Mouse (Mus musculus): ENCODE measurements around the gene Tjp3. TPM values are rescaled to one million over a fixed set of nuclear protein-coding genes. Genes with fewer than 3 reads are reported as not detected.

The Tjp3 gene
- polyA plus RNA-seq, 1 experiment from 2014 or later = 22.6 TPM

GRCm38 (mm10) chr10:81284189-81284588, 7.2 kb downstream of the Tjp3 start:
- H3K4me1 ChIP-seq (ENCODE audit: insufficient read depth, low read length) = peaks cover 37% of the 10 kb centered on the region
- no peak overlapping the region for H3K9ac ChIP-seq (replicated peaks; ENCODE audit: low read length)
- H3K4me2 ChIP-seq (replicated peaks; ENCODE audit: low read depth, low read length) = peak overlapping the region; percentile 81
- H3K36me3 ChIP-seq (ENCODE audit: insufficient read depth, low read length) = no peaks in the 10 kb centered on the region
- 48% methylated on average over 6 of the region's 6 CpGs for WGBS
- no peak; the same call in 1 of the 2 replicates for ATAC-seq (ENCODE audit: low FRiP score, low TSS enrichment)
- H3K27ac ChIP-seq (ENCODE audit: low read length) = peak overlapping the region; percentile 71
- peak overlapping the region; percentile 61 for H3K4me3 ChIP-seq (ENCODE audit: low read length)
- H3K9me3 ChIP-seq (ENCODE audit: low read length) = no peaks in the 10 kb centered on the region
- peaks cover 27% of the 10 kb centered on the region for H3K27me3 ChIP-seq (ENCODE audit: insufficient read depth, low read length)

GRCm38 (mm10) chr10:81279496-81279895, 11.9 kb downstream of the Tjp3 start:
- Histone ChIP-seq H3K27me3 (ENCODE audit: insufficient read depth, low read length) (peaks cover 18% of the 10 kb centered on the region), H3K4me2 (replicated peaks; ENCODE audit: low read depth, low read length) (0 out of 2 replicates have a peak overlapping the region, but pooled peaks have one; percentile 5), H3K4me3 (ENCODE audit: low read length) (peak overlapping the region; percentile 6; the same call in 1 of the 2 replicates), H3K9me3 (ENCODE audit: low read length) (no peaks in the 10 kb centered on the region), H3K27ac (ENCODE audit: low read length) (no peak overlapping the region), H3K4me1 (ENCODE audit: insufficient read depth, low read length) (peaks cover 13% of the 10 kb centered on the region; the same call in 1 of the 2 replicates), H3K36me3 (ENCODE audit: insufficient read depth, low read length) (0 out of 2 replicates have a peak, but pooled peaks cover 7% of the 10 kb centered on the region), H3K9ac (replicated peaks; ENCODE audit: low read length) (no peak overlapping the region)
- 32% methylated on average over 10 of the region's 10 CpGs for WGBS
- ATAC-seq (ENCODE audit: low FRiP score, low TSS enrichment) = no peak

- no peak overlapping the region for H3K9ac ChIP-seq (replicated peaks; ENCODE audit: low read length)
- no peak overlapping the region for H3K27ac ChIP-seq (ENCODE audit: low read length)
- peaks cover 23% of the 10 kb centered on the region for H3K36me3 ChIP-seq (ENCODE audit: insufficient read depth, low read length)
- 81% methylated on average over 22 of the region's 22 CpGs for WGBS
- no peaks in the 10 kb centered on the region for H3K9me3 ChIP-seq (ENCODE audit: low read length)
- H3K27me3 ChIP-seq (ENCODE audit: insufficient read depth, low read length) = peaks cover 2% of the 10 kb centered on the region; the same call in 1 of the 2 replicates
- peaks cover 6% of the 10 kb centered on the region; the same call in 1 of the 2 replicates for H3K4me1 ChIP-seq (ENCODE audit: insufficient read depth, low read length)
- no peak overlapping the region for H3K4me3 ChIP-seq (ENCODE audit: low read length)
- no peak for ATAC-seq (ENCODE audit: low FRiP score, low TSS enrichment)
- H3K4me2 ChIP-seq (replicated peaks; ENCODE audit: low read depth, low read length) = no peak overlapping the region
These were observed 13.7 kb downstream of the Tjp3 start for GRCm38 (mm10) chr10:81277676-81278075.

GRCm38 (mm10) chr10:81273842-81274241, 17.5 kb downstream of the Tjp3 start:
- Histone ChIP-seq H3K4me3 (ENCODE audit: low read length) (no peak overlapping the region), H3K36me3 (ENCODE audit: insufficient read depth, low read length) (peaks cover 41% of the 10 kb centered on the region)
- WGBS = 93% methylated on average over 19 of the region's 19 CpGs

GRCm38 (mm10) chr10:81272356-81272755, 19.0 kb downstream of the Tjp3 start:
- peaks cover 41% of the 10 kb centered on the region for H3K36me3 ChIP-seq (ENCODE audit: insufficient read depth, low read length)
- H3K9ac ChIP-seq (replicated peaks; ENCODE audit: low read length) = no peak overlapping the region
- H3K27ac ChIP-seq (ENCODE audit: low read length) = no peak overlapping the region
- no peaks in the 10 kb centered on the region for H3K27me3 ChIP-seq (ENCODE audit: insufficient read depth, low read length)
- H3K4me1 ChIP-seq (ENCODE audit: insufficient read depth, low read length) = peaks cover 9% of the 10 kb centered on the region
- H3K4me3 ChIP-seq (ENCODE audit: low read length) = no peak overlapping the region
- 94% methylated on average over 21 of the region's 21 CpGs for WGBS
- ATAC-seq (ENCODE audit: low FRiP score, low TSS enrichment) = no peak
- H3K9me3 ChIP-seq (ENCODE audit: low read length) = no peaks in the 10 kb centered on the region
- no peak overlapping the region for H3K4me2 ChIP-seq (replicated peaks; ENCODE audit: low read depth, low read length)

More at GRCm38 (mm10) chr10:81273842-81274241, 17.5 kb downstream of the Tjp3 start:
- no peak overlapping the region for H3K9ac ChIP-seq (replicated peaks; ENCODE audit: low read length)
- no peak overlapping the region for H3K27ac ChIP-seq (ENCODE audit: low read length)
- H3K27me3 ChIP-seq (ENCODE audit: insufficient read depth, low read length) = no peaks in the 10 kb centered on the region
- ATAC-seq (ENCODE audit: low FRiP score, low TSS enrichment) = no peak
- peaks cover 4% of the 10 kb centered on the region for H3K4me1 ChIP-seq (ENCODE audit: insufficient read depth, low read length)
- H3K4me2 ChIP-seq (replicated peaks; ENCODE audit: low read depth, low read length) = no peak overlapping the region
- H3K9me3 ChIP-seq (ENCODE audit: low read length) = no peaks in the 10 kb centered on the region

- H3K36me3 ChIP-seq (ENCODE audit: insufficient read depth, low read length) = peaks cover 42% of the 10 kb centered on the region
- 0 out of 2 replicates have a peak overlapping the region, but pooled peaks have one; percentile 60 for H3K27ac ChIP-seq (ENCODE audit: low read length)
- no peaks in the 10 kb centered on the region for H3K27me3 ChIP-seq (ENCODE audit: insufficient read depth, low read length)
- peak overlapping the region; percentile 92 for H3K9ac ChIP-seq (replicated peaks; ENCODE audit: low read length)
- no peaks in the 10 kb centered on the region for H3K9me3 ChIP-seq (ENCODE audit: low read length)
- 79% methylated on average over 16 of the region's 16 CpGs for WGBS
- peak overlapping the region; percentile 78 for H3K4me2 ChIP-seq (replicated peaks; ENCODE audit: low read depth, low read length)
- no peak for ATAC-seq (ENCODE audit: low FRiP score, low TSS enrichment)
- peak overlapping the region; percentile 90 for H3K4me3 ChIP-seq (ENCODE audit: low read length)
- H3K4me1 ChIP-seq (ENCODE audit: insufficient read depth, low read length) = peaks cover 17% of the 10 kb centered on the region
These were observed 22.6 kb downstream of the Tjp3 start for GRCm38 (mm10) chr10:81268643-81269412.

- Histone ChIP-seq H3K36me3 (ENCODE audit: insufficient read depth, low read length) (peaks cover 42% of the 10 kb centered on the region), H3K4me2 (replicated peaks; ENCODE audit: low read depth, low read length) (peak overlapping the region; percentile 78), H3K27me3 (ENCODE audit: insufficient read depth, low read length) (no peaks in the 10 kb centered on the region), H3K4me1 (ENCODE audit: insufficient read depth, low read length) (peaks cover 17% of the 10 kb centered on the region), H3K4me3 (ENCODE audit: low read length) (peak overlapping the region; percentile 90), H3K9me3 (ENCODE audit: low read length) (no peaks in the 10 kb centered on the region), H3K27ac (ENCODE audit: low read length) (peak overlapping the region; percentile 60; the same call in 1 of the 2 replicates), H3K9ac (replicated peaks; ENCODE audit: low read length) (peak overlapping the region; percentile 92)
- peak; percentile 55 for ATAC-seq (ENCODE audit: low FRiP score, low TSS enrichment)
- WGBS = 3% methylated on average over 23 of the region's 23 CpGs
These were observed 23.3 kb downstream of the Tjp3 start for GRCm38 (mm10) chr10:81268056-81268455.

- no peaks in the 10 kb centered on the region for H3K9me3 ChIP-seq (ENCODE audit: low read length)
- H3K36me3 ChIP-seq (ENCODE audit: insufficient read depth, low read length) = peaks cover 34% of the 10 kb centered on the region
- peak within 1 kb of the TSS; percentile 90 for H3K4me3 ChIP-seq (ENCODE audit: low read length)
- no peaks in the 10 kb centered on the region for H3K27me3 ChIP-seq (ENCODE audit: insufficient read depth, low read length)
- peak within 1 kb of the TSS; percentile 84 for H3K4me2 ChIP-seq (replicated peaks; ENCODE audit: low read depth, low read length)
- H3K4me1 ChIP-seq (ENCODE audit: insufficient read depth, low read length) = peaks cover 17% of the 10 kb centered on the region
- ATAC-seq (ENCODE audit: low FRiP score, low TSS enrichment) = peak; percentile 94
- H3K27ac ChIP-seq (ENCODE audit: low read length) = peak within 1 kb of the TSS; percentile 78
- H3K9ac ChIP-seq (replicated peaks; ENCODE audit: low read length) = peak within 1 kb of the TSS; percentile 92
- WGBS = under 1% methylated on average over 48 of the region's 48 CpGs
These were observed 24.9 kb downstream of the Tjp3 start, which contains the start of the genes Mrpl54 and Apba3 for GRCm38 (mm10) chr10:81266211-81267105. Mrpl54 (minus strand) TSS chr10:81266934. Apba3 (plus strand) TSS chr10:81266960.

- peak overlapping the region; percentile 75 for H3K9ac ChIP-seq (replicated peaks; ENCODE audit: low read length)
- no peak for ATAC-seq (ENCODE audit: low FRiP score, low TSS enrichment)
- H3K27me3 ChIP-seq (ENCODE audit: insufficient read depth, low read length) = peaks cover under 1% of the 10 kb centered on the region; the same call in 1 of the 2 replicates
- peaks cover 17% of the 10 kb centered on the region for H3K4me1 ChIP-seq (ENCODE audit: insufficient read depth, low read length)
- H3K27ac ChIP-seq (ENCODE audit: low read length) = no peak overlapping the region
- H3K4me2 ChIP-seq (replicated peaks; ENCODE audit: low read depth, low read length) = peak overlapping the region; percentile 84
- peak overlapping the region; percentile 61; the same call in 1 of the 2 replicates for H3K4me3 ChIP-seq (ENCODE audit: low read length)
- WGBS = 95% methylated on average over 8 of the region's 8 CpGs
- peaks cover 33% of the 10 kb centered on the region for H3K36me3 ChIP-seq (ENCODE audit: insufficient read depth, low read length)
- H3K9me3 ChIP-seq (ENCODE audit: low read length) = peaks cover 5% of the 10 kb centered on the region; the same call in 1 of the 2 replicates
These were observed 25.8 kb downstream of the Tjp3 start for GRCm38 (mm10) chr10:81265540-81265939.
